Mouse (Mus musculus): ENCODE measurements around the gene Ankrd50.

The Ankrd50 gene

GRCm38 (mm10) chr3:38484191-38485106 lies at the start of gene Ankrd50:
Gene Ankrd50 (minus strand): TSS chr3:38484844.
- DNase-seq, result peak; percentile 99 to 100

- DNase-seq, result no peak
Observed at GRCm38 (mm10) chr3:38534245-38534644, 49.6 kb upstream of the Ankrd50 start.

GRCm38 (mm10) chr3:38520426-38520825 lies 35.8 kb upstream of the Ankrd50 start:
- no peak for DNase-seq

DNA sequence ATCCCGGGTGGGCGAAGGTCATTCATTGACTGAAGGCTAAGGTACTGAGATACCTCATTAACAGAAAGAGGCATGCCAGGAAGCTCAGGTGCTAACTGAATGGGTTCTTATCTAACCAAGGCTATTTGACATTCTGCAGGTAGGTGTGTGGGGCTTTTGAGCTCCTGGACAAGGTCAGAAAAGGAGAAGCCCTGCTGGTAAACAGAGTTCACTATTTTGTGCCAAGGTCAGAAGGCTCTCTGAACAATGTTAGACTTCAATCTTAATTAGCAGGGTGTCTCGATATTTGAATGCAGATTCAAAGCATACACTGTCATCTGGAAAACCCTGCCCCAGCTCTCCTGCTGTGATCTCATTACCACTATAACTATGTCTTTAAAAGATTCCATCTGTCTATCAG lies 35.3 kb upstream of the Ankrd50 start:
- no peak for DNase-seq

DNA sequence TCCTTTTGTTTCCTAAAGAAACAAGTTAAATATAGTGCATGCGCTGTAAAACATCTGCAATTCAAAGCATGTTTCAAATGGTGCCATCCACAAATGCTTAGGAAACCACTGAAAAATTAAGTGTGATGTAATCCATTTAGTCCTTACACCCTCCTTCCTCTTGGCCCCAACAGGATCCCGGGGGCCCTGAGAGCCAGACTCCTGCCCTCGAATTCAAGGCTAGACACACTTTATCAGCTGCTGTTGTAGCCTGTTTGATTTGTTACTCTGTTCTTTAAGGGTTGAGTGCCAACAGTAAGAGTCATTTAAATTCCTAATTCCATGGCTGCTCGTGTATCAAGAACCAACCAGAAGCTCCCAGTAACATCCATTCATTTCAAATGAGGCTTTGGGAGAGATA lies 19.0 kb upstream of the Ankrd50 start:
- no peak for DNase-seq

DNA sequence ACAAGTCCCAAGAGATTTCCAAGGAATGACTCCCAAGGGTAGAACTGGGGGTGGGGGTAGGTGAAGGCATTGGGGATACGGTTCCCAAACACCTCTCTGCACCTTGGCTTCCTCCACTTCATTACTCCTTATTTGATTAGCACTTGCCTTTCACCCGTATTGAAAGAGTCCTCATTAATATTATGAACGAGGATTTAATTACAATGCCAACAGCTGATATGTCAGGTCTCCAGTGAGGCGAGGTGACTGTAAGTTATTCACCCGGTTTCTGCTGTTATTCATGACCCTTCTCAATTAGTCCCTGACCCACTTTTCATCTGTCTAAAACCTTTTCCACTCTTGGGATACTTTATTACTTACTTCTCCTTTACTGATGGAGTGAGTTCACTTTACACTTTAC lies 17.5 kb upstream of the Ankrd50 start:
- no peak for DNase-seq

GRCm38 (mm10) chr3:38501739-38502138 lies 17.1 kb upstream of the Ankrd50 start:
- no peak for DNase-seq

- no peak for DNase-seq
Observed at GRCm38 (mm10) chr3:38501316-38501715, 16.7 kb upstream of the Ankrd50 start.

GRCm38 (mm10) chr3:38498561-38498960 lies 13.9 kb upstream of the Ankrd50 start:
- DNase-seq, result no peak

- no peak for DNase-seq
Observed at GRCm38 (mm10) chr3:38496795-38497385, 12.2 kb upstream of the Ankrd50 start.

DNA sequence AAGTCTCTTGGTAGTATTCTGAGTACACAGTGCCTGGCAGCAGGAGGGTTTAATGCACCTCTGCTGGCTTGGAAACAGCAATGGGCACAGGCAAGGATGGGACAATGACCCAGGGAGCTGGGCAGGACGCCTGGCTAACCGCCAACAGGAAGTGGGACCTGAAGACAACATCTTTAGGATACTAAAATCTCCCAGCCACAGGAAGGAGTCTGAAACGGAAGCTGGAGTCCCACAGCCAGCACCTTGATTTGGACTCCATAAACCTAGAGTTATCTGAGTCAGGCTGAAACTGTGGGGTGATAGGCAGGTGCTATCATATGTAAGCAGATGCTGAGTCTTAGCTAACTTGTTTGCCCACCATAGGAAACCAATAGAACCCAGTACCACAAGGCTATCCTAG lies 7.1 kb upstream of the Ankrd50 start:
- peak; percentile 28 to 44 for DNase-seq

GRCm38 (mm10) chr3:38491236-38491635 lies 6.6 kb upstream of the Ankrd50 start:
- no peak for DNase-seq

DNA sequence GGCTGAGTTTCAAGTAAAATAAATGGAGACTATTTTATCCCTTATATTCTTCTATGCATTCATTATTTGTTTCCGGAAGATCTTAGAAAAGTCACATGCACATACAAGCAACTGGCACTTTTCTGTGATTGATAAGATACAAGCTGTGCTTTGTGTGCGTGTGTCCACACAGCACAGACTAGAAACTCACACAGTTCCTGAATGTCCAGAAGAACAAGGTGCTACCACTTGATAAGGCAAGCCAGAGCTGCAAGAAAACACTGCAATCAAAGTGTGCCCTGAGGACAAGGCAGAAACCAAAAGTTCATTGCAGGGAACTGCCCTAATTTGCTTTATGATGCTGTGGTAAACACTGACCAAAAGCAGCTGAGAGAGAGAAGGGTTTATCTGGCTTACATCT lies 6.1 kb upstream of the Ankrd50 start:
- no peak for DNase-seq

DNA sequence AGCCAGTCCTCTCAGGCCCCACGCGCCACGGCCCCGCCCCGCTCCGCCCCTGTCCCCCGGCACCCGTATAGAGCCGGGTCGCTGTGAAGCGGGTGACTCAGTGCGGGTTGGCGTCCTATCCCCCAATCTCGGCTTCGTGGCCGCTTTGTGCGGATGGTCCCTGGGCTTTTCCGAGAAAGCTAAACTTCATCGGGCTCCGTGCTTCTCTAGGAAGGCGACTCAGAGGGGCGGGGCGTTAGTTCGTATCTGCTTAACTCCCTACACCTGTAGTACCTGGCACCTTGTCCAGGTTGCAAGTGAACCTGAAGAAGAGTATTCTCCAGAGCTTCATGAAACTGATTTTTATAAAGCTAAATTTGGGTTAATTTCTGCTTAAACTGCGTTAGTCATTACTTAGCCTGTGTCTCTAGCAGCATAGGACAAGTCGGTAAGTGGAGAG lies 482 bp upstream of the Ankrd50 start:
- DNase-seq, result no peak

DNA sequence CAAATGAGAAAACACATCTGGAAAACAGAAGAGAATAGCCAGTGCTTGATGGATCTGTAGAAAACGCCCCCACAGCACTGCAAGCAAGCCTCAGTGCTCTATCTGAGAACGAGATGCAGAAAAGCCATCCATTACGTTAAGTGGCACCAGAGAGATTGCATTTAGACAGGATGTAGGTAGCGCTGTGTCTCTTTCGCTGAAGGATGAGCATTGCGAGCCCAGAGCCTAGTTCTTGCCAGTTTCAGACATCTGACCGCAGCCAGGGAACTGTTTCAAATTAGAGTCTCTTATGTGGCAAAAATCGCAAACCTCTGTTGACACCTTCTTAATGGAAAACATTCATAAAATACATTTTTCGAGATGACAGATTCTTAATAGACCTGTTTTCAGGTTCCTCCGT lies 1.1 kb downstream of the Ankrd50 start:
- no peak for DNase-seq

DNA sequence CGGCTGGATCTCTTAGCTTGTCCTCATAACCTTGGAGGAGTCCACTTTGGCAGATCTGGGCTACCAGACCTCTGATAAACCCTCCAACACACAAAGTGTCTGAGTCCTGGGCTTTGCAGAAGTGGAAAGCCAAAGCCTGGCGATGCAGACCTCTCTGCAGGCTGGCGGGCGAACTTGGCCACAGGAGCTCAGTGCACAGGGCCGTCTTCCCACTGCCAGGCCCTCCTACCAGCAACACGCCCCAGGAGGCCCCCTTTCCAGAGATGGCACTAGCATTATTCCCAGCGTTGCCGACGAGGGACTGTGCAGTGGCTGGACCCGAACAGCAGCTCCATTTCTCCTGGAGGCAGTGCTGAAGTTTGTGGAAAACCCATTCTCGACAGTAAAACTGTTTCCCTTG lies 1.9 kb downstream of the Ankrd50 start:
- peak; percentile 15 to 42 for DNase-seq

GRCm38 (mm10) chr3:38481106-38481505 lies 3.5 kb downstream of the Ankrd50 start:
- DNase-seq, result no peak

DNA sequence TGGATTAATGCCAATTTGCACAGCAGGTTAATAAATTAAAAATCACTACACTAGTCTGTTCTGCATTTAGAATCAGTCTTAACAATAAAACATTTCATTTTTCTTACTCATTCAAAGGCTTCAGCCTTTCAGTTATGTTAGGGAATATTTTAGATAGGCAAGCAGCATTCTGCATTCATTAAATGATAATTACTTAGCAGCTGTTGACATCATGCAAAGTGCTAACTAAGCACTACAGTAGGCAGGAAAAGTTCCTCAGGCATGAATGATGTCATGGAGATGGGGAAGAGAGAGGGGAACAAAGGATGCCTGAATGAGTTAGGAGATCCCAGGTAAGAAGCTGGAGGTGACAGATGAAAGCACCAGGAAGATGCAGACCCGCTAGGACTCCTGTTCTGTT lies 6.7 kb downstream of the Ankrd50 start:
- DNase-seq, result no peak

DNA sequence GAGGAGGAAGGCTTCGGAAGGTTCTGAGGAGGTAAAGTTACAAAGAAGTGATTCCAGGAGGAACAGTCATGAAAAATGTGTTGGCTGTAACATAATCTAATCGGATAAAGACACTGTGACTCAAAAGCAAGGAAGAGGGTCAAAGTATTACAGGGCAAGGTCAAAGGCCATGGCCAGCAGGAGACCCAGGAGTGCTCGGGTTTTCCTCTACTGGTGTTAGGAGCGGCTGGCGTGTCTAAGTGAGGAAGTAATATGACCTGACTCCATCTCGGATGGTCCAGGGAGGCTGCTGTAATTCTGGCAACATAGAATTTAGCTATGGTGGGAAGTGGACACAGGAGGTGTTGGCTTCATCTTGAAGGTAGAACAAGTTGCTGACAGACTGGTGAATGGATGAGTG lies 9.1 kb downstream of the Ankrd50 start:
- no peak for DNase-seq

DNA sequence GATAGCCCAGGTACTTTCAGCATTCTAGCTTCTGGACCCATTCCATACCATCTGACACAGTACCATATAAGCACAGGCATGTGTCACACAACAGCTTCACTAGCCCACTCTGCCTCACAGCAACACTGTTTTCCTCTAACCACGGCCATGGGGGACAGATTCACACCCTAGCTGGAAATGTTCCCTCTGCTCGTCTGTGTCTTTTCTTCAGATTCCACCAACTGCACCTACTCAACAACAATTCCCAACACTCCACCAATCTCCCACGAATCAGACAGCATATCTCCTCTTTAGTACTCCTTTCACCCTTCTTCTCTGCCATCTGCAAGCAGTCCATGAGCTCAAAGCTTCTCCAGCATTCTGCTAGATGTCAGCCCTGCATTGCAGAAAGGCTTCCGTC lies 11.5 kb downstream of the Ankrd50 start:
- no peak for DNase-seq

DNA sequence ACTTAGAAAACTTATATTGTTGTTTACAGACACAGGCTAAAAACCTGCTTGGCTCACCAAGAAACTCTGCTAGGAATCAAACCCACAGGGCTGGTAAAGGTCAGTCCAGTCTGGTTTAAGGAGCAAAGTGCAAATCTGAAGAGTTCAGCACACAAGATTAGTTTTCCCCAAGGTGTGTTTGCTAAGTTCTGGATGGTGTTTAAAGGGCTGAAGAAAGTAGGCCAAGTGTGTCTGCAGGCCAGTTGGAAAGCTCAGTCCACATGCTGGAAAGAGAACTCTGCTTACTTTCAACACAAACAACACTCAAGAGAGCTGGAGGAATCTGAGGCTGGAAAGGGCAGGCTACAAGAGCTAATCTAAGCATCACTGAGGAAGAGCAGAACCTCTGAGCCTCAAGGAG lies 13.1 kb downstream of the Ankrd50 start:
- DNase-seq, result no peak

GRCm38 (mm10) chr3:38468131-38468530 lies 16.5 kb downstream of the Ankrd50 start:
- DNase-seq, result no peak

- no peak for DNase-seq
Observed at GRCm38 (mm10) chr3:38466880-38467405, 17.7 kb downstream of the Ankrd50 start.

- DNase-seq, result no peak
Observed at GRCm38 (mm10) chr3:38466139-38466538, 18.5 kb downstream of the Ankrd50 start.

All from lung, postnatal 4 days (tissue).